Mouse (Mus musculus) CH12.LX (cell line): ENCODE data around the gene Ypel4. TPM values are rescaled to one million over a fixed set of nuclear protein-coding genes. Genes with fewer than 3 reads are reported as not detected.

Source experiments
- DNase-seq: peaks from one replicate; pipeline ENCODE4 v3.0.0-alpha.2; 2013; ENCODE audit errors: extremely low read depth
- H3K27ac ChIP-seq: 2 replicates; pipeline ENCODE4 v1.5.1; 2012; ENCODE audit warnings: low read depth, mild to moderate bottlenecking, control low read depth, moderate library complexity; ENCODE audit not compliant: insufficient read depth
- H3K27me3 ChIP-seq: replicated peaks from 2 replicates; pipeline ENCODE3; 2012; ENCODE audit warnings: inconsistent platforms
- H3K36me3 ChIP-seq, 2 experiments: replicated peaks in 1 of 2; 2 replicates each; pipeline versions ENCODE3 to v1.6.1; 2012; ENCODE audit warnings: inconsistent platforms in 1 of 2, low read length in 1 of 2, mild to moderate bottlenecking in 1 of 2, mixed read lengths in 1 of 2, moderate library complexity in 1 of 2; ENCODE audit not compliant: control insufficient read depth in 1 of 2, insufficient read depth in 1 of 2
- H3K4me1 ChIP-seq, 2 experiments: 2 replicates each; pipeline ENCODE4 v1.6.1; 2012; ENCODE audit warnings: inconsistent platforms in 1 of 2, moderate library complexity in 1 of 2; ENCODE audit not compliant: insufficient read depth in 2 of 2, control insufficient read depth in 1 of 2
- H3K4me2 ChIP-seq: 2 replicates; pipeline ENCODE4 v1.6.1; 2012; ENCODE audit warnings: low read depth, mild to moderate bottlenecking, control low read depth; ENCODE audit not compliant: poor library complexity, insufficient read depth, severe bottlenecking
- H3K4me3 ChIP-seq, 3 experiments: fragments of 150-350 bp in 1 of 3; sonication (generic) in 1 of 3; replicated peaks in 1 of 3; 2 replicates each; pipeline versions ENCODE3 to v1.5.1; 2011 to 2012; ENCODE audit warnings: low read depth in 2 of 3, low read length in 2 of 3, mild to moderate bottlenecking in 2 of 3, moderate library complexity in 2 of 3, control low read depth in 1 of 3, improper control_type of control experiment in 1 of 3, inconsistent platforms in 1 of 3, mixed read lengths in 1 of 3; ENCODE audit not compliant: poor library complexity in 1 of 3
- H3K79me2 ChIP-seq: replicated peaks from 2 replicates; pipeline ENCODE4 v1.6.1; 2012; ENCODE audit warnings: mild to moderate bottlenecking, moderate library complexity; ENCODE audit not compliant: control insufficient read depth, poor library complexity, insufficient read depth, severe bottlenecking; ENCODE audit errors: extremely low read depth
- H3K9ac ChIP-seq: 2 replicates; pipeline ENCODE4 v1.6.1; 2012; ENCODE audit warnings: low read depth, mild to moderate bottlenecking, control low read depth, moderate library complexity; ENCODE audit not compliant: insufficient read depth
- H3K9me3 ChIP-seq: replicated peaks from 2 replicates; pipeline ENCODE3; 2012; ENCODE audit warnings: low read length, inconsistent platforms, mixed read lengths
- BHLHE40 ChIP-seq: IDR thresholded peaks from 2 replicates; pipeline ENCODE4 v1.6.1; 2011; ENCODE audit warnings: mild to moderate bottlenecking, low read depth, low read length, improper control_type of control experiment
- CHD2 ChIP-seq: IDR thresholded peaks from 2 replicates; pipeline ENCODE4 v1.6.1; 2011; ENCODE audit warnings: low read length, improper control_type of control experiment
- CTCF ChIP-seq, 2 experiments: IDR thresholded peaks in 1 of 2; conservative IDR thresholded peaks in 1 of 2; 2 replicates each; pipeline ENCODE4 v1.5.1; 2011 to 2012; ENCODE audit warnings: low read depth in 2 of 2, low read length in 2 of 2, improper control_type of control experiment in 1 of 2, inconsistent platforms in 1 of 2, mild to moderate bottlenecking in 1 of 2, moderate library complexity in 1 of 2
- EP300 ChIP-seq: IDR thresholded peaks from 2 replicates; pipeline ENCODE4 v1.6.1; 2011; ENCODE audit warnings: low read length, improper control_type of control experiment
- IRF4 ChIP-seq: IDR thresholded peaks from 2 replicates; pipeline ENCODE4 v1.6.1; 2014; ENCODE audit warnings: low read depth, mild to moderate bottlenecking, inconsistent platforms, low read length, improper control_type of control experiment
- MAFK ChIP-seq: IDR thresholded peaks from 2 replicates; pipeline ENCODE4 v1.6.1; 2011; ENCODE audit warnings: low read length, improper control_type of control experiment; ENCODE audit not compliant: insufficient replicate concordance
- PAX5 ChIP-seq: IDR thresholded peaks from 2 replicates; pipeline ENCODE4 v1.6.1; 2012; ENCODE audit warnings: low read length, inconsistent platforms, mixed read lengths
- RAD21 ChIP-seq: IDR thresholded peaks from 2 replicates; pipeline ENCODE4 v1.6.1; 2011; ENCODE audit warnings: low read depth, mild to moderate bottlenecking, low read length, improper control_type of control experiment, moderate library complexity
- ZKSCAN1 ChIP-seq: IDR thresholded peaks from 2 replicates; pipeline ENCODE4 v1.6.1; 2012; ENCODE audit warnings: low read depth, inconsistent platforms, low read length, improper control_type of control experiment, borderline replicate concordance
- ZMIZ1 ChIP-seq: IDR thresholded peaks from 2 replicates; pipeline ENCODE4 v1.6.1; 2012; ENCODE audit warnings: low read depth, mild to moderate bottlenecking, inconsistent platforms, low read length, improper control_type of control experiment
- dilution Hi-C: fragments of 300-500 bp; cut with MboI; formaldehyde crosslinking; loops from 2 replicates; pipeline ENCODE4 v1.14.3; 2020; ENCODE audit warnings: low sequenced_read_pairs; ENCODE audit not compliant: extremely low pct_unique_long_range_greater_than_20kb, extremely low pct_ligation_motif_present
- in situ Hi-C: fragments of 300-500 bp; cut with MboI; formaldehyde crosslinking; loops from 3 replicates; pipeline ENCODE4 v1.14.3; 2019; ENCODE audit warnings: low sequenced_read_pairs, low pct_ligation_motif_present, low pct_unique_long_range_greater_than_20kb, mixed read lengths
- polyA plus RNA-seq: library from polyadenylated mRNA; unstranded; fragments of >175 nt; gene quantifications from 2 replicates; pipeline ENCODE4 v1.2.1, GENCODE M21; 2012; ENCODE audit warnings: low read depth; ENCODE audit not compliant: insufficient read length
- total RNA-seq, 2 experiments: library from RNA; depleted of rRNA; stranded (reverse); fragments of 300-350 nt in 1 of 2; fragments of >200 nt in 1 of 2; gene quantifications; 2 replicates each; pipeline ENCODE4 v1.2.3; 2012 to 2014

Ypel4 gene
- total and polyA plus RNA-seq, 3 experiments: 0.59 TPM; not detected in 2

GRCm38 (mm10) chr2:84779210-84779609 is 45.4 kb downstream of the Ypel4 start:
- Histone ChIP-seq H3K27ac (no peak overlapping the region), H3K9ac (no peak overlapping the region), H3K4me3 (no peak overlapping the region), H3K36me3 (no peaks in the 10 kb centered on the region), H3K4me2 (no peak overlapping the region)
- peak; percentile 19 for DNase-seq
- in situ Hi-C loops: no loop called here
- TF ChIP-seq RAD21 (peak; percentile 12), MAFK (no peak), PAX5 (no peak), CTCF (conservative IDR thresholded peaks at IDR 0.05 in 1 of 2, IDR thresholded peaks at IDR 0.05 in 1 of 2; ENCODE audit: low read depth in 2 of 2, low read length in 2 of 2) (peak in 1 of 2 experiments; percentile 51; a peak in 2 of 4 replicates)
- TF ChIP-seq, all 38 proteins: peak for 2
- dilution Hi-C loops: no loop called here
- H3K79me2 ChIP-seq: no peaks in the 10 kb centered on the region
- H3K4me1 ChIP-seq: peaks cover 0 to 7% of the 10 kb centered on the region in 2 experiments; a peak in 2 of 4 replicates
- no peaks in the 10 kb centered on the region for H3K9me3 ChIP-seq
- H3K27me3 ChIP-seq: peaks cover 34% of the 10 kb centered on the region

- Histone ChIP-seq H3K36me3 (no peaks in the 10 kb centered on the region), H3K27ac (no peak overlapping the region), H3K4me1 (peaks cover 0 to 24% of the 10 kb centered on the region in 2 experiments; a peak in 2 of 4 replicates), H3K9ac (no peak overlapping the region), H3K4me3 (no peak overlapping the region), H3K4me2 (no peak overlapping the region), H3K27me3 (peaks cover 6% of the 10 kb centered on the region), H3K79me2 (no peaks in the 10 kb centered on the region), H3K9me3 (no peaks in the 10 kb centered on the region)
- TF ChIP-seq IRF4 (no peak), EP300 (no peak), RAD21 (no peak), CHD2 (no peak), ZMIZ1 (no peak)
- DNase-seq: no peak
- dilution Hi-C loops: no loop called here
- in situ Hi-C loops: no loop called here
Measured at GRCm38 (mm10) chr2:84783315-84783714, 49.5 kb downstream of the Ypel4 start.

- TF ChIP-seq BHLHE40: peak; percentile 46; the same call in 1 of the 2 replicates
- no peak for TF ChIP-seq ZKSCAN1
- Histone ChIP-seq H3K4me3 (no peak overlapping the region), H3K36me3 (no peaks in the 10 kb centered on the region), H3K79me2 (no peaks in the 10 kb centered on the region), H3K9ac (no peak overlapping the region), H3K9me3 (no peaks in the 10 kb centered on the region), H3K27me3 (no peaks in the 10 kb centered on the region), H3K27ac (no peak overlapping the region), H3K4me1 (peaks cover 0 to 24% of the 10 kb centered on the region in 2 experiments; a peak in 2 of 4 replicates), H3K4me2 (no peak overlapping the region)
- in situ Hi-C loops (no loop called here), dilution Hi-C loops (no loop called here)
- no peak for DNase-seq
Measured at GRCm38 (mm10) chr2:84783840-84784566, 50.1 kb downstream of the Ypel4 start.

Other genes with a start within 250 kb of the Ypel4 start
- 2.7 and 2.8 TPM in 2 replicates for gene Ctnnd1, start 83.3 kb upstream of the Ypel4 start, total RNA-seq (2012; rRNA removed)
- 0.28 and 0.38 TPM in 2 replicates for gene Ctnnd1, start 83.3 kb upstream of the Ypel4 start, total RNA-seq (2014; rRNA removed)
- gene Ctnnd1, start 83.3 kb upstream of the Ypel4 start, polyA plus RNA-seq: 1.2 and 1.5 TPM in 2 replicates
- 0.04 and 0.08 TPM in 2 replicates for gene Btbd18, start 75.0 kb upstream of the Ypel4 start, total RNA-seq (2012; rRNA removed)
- gene Btbd18, start 75.0 kb upstream of the Ypel4 start, total RNA-seq (2014; rRNA removed): not detected in 2 replicates
- gene Btbd18, start 75.0 kb upstream of the Ypel4 start, polyA plus RNA-seq: 0.18 and 0.24 TPM in 2 replicates
- gene Selenoh, start 63.3 kb upstream of the Ypel4 start, total RNA-seq (2012; rRNA removed): 453 and 473 TPM in 2 replicates
- gene Selenoh, start 63.3 kb upstream of the Ypel4 start, total RNA-seq (2014; rRNA removed): 408 and 428 TPM in 2 replicates
- gene Selenoh, start 63.3 kb upstream of the Ypel4 start, polyA plus RNA-seq: 275 and 277 TPM in 2 replicates
- not detected in 2 replicates for gene Gm28635, start 56.0 kb upstream of the Ypel4 start, total RNA-seq (2012; rRNA removed)
- gene Gm28635, start 56.0 kb upstream of the Ypel4 start, total RNA-seq (2014; rRNA removed): not detected in 2 replicates
- gene Gm28635, start 56.0 kb upstream of the Ypel4 start, polyA plus RNA-seq: not detected in 2 replicates
- gene Med19, start 55.7 kb upstream of the Ypel4 start, total RNA-seq (2012; rRNA removed): 10.7 and 12.7 TPM in 2 replicates
- 25.6 and 25.9 TPM in 2 replicates for gene Med19, start 55.7 kb upstream of the Ypel4 start, total RNA-seq (2014; rRNA removed)
- 23.1 and 24.7 TPM in 2 replicates for gene Med19, start 55.7 kb upstream of the Ypel4 start, polyA plus RNA-seq
- gene Tmx2, start 54.9 kb upstream of the Ypel4 start, total RNA-seq (2012; rRNA removed): 58.7 and 76.5 TPM in 2 replicates
- gene Tmx2, start 54.9 kb upstream of the Ypel4 start, total RNA-seq (2014; rRNA removed): 66.4 and 68.1 TPM in 2 replicates
- gene Tmx2, start 54.9 kb upstream of the Ypel4 start, polyA plus RNA-seq: 70.4 and 75.5 TPM in 2 replicates
- gene Zdhhc5, start 18.9 kb upstream of the Ypel4 start, total RNA-seq (2012; rRNA removed): 25.4 and 28.5 TPM in 2 replicates
- 35.5 and 37.7 TPM in 2 replicates for gene Zdhhc5, start 18.9 kb upstream of the Ypel4 start, total RNA-seq (2014; rRNA removed)
- gene Zdhhc5, start 18.9 kb upstream of the Ypel4 start, polyA plus RNA-seq: 37.6 and 45.5 TPM in 2 replicates
- 32.0 and 42.1 TPM in 2 replicates for gene Clp1, start 6.7 kb upstream of the Ypel4 start, total RNA-seq (2012; rRNA removed)
- 65.2 and 67.1 TPM in 2 replicates for gene Clp1, start 6.7 kb upstream of the Ypel4 start, total RNA-seq (2014; rRNA removed)
- gene Clp1, start 6.7 kb upstream of the Ypel4 start, polyA plus RNA-seq: 37.0 and 46.5 TPM in 2 replicates
- gene Gm19426, start 9.6 kb downstream of the Ypel4 start, total RNA-seq (2012; rRNA removed): not detected in 2 replicates
- gene Gm19426, start 9.6 kb downstream of the Ypel4 start, total RNA-seq (2014; rRNA removed): not detected in 2 replicates
- not detected in 2 replicates for gene Gm19426, start 9.6 kb downstream of the Ypel4 start, polyA plus RNA-seq
- gene Serping1, start 41.4 kb downstream of the Ypel4 start, total RNA-seq (2012; rRNA removed): not detected in 2 replicates
- not detected in 2 replicates for gene Serping1, start 41.4 kb downstream of the Ypel4 start, total RNA-seq (2014; rRNA removed)
- not detected in 2 replicates for gene Serping1, start 41.4 kb downstream of the Ypel4 start, polyA plus RNA-seq
- 1.7 and 2.0 TPM in 2 replicates for gene Ube2l6, start 64.8 kb downstream of the Ypel4 start, total RNA-seq (2012; rRNA removed)
- gene Ube2l6, start 64.8 kb downstream of the Ypel4 start, total RNA-seq (2014; rRNA removed): 7.3 and 8.5 TPM in 2 replicates
- gene Ube2l6, start 64.8 kb downstream of the Ypel4 start, polyA plus RNA-seq: 4.1 and 5.0 TPM in 2 replicates
- gene Smtnl1, start 88.6 kb downstream of the Ypel4 start, total RNA-seq (2012; rRNA removed): 0.71 and 1.5 TPM in 2 replicates
- gene Smtnl1, start 88.6 kb downstream of the Ypel4 start, total RNA-seq (2014; rRNA removed): 0.26 TPM in 1 of 2 replicates, not detected in the other
- 0.13 and 0.14 TPM in 2 replicates for gene Smtnl1, start 88.6 kb downstream of the Ypel4 start, polyA plus RNA-seq
- 81.2 and 99.6 TPM in 2 replicates for gene Timm10, start 92.9 kb downstream of the Ypel4 start, total RNA-seq (2012; rRNA removed)
- gene Timm10, start 92.9 kb downstream of the Ypel4 start, total RNA-seq (2014; rRNA removed): 107 and 115 TPM in 2 replicates
- 77.7 and 86.0 TPM in 2 replicates for gene Timm10, start 92.9 kb downstream of the Ypel4 start, polyA plus RNA-seq
- 4.9 and 5.0 TPM in 2 replicates for gene Slc43a1, start 104.8 kb downstream of the Ypel4 start, total RNA-seq (2012; rRNA removed)
- gene Slc43a1, start 104.8 kb downstream of the Ypel4 start, total RNA-seq (2014; rRNA removed): 0.19 TPM in 1 of 2 replicates, not detected in the other
- 0.30 and 0.71 TPM in 2 replicates for gene Slc43a1, start 104.8 kb downstream of the Ypel4 start, polyA plus RNA-seq
- not detected in 2 replicates for gene Rtn4rl2, start 152.7 kb downstream of the Ypel4 start, total RNA-seq (2012; rRNA removed)
- gene Rtn4rl2, start 152.7 kb downstream of the Ypel4 start, total RNA-seq (2014; rRNA removed): not detected in 2 replicates
- gene Rtn4rl2, start 152.7 kb downstream of the Ypel4 start, polyA plus RNA-seq: not detected in 2 replicates
- gene Slc43a3, start 202.5 kb downstream of the Ypel4 start, total RNA-seq (2012; rRNA removed): 121 and 136 TPM in 2 replicates
- 163 and 176 TPM in 2 replicates for gene Slc43a3, start 202.5 kb downstream of the Ypel4 start, total RNA-seq (2014; rRNA removed)
- 140 and 174 TPM in 2 replicates for gene Slc43a3, start 202.5 kb downstream of the Ypel4 start, polyA plus RNA-seq
- 0.81 and 1.5 TPM in 2 replicates for gene Prg2, start 246.4 kb downstream of the Ypel4 start, total RNA-seq (2012; rRNA removed)
- gene Prg2, start 246.4 kb downstream of the Ypel4 start, total RNA-seq (2014; rRNA removed): 0.60 and 1.1 TPM in 2 replicates
- gene Prg2, start 246.4 kb downstream of the Ypel4 start, polyA plus RNA-seq: 0.49 and 0.93 TPM in 2 replicates